Mouse (Mus musculus): Measurements from ENCODE around the gene Syk.

Syk gene

GRCm38 (mm10) chr13:52569194-52569769 lies 13.7 kb upstream of the Syk start:
- DNase-seq (ENCODE audit: low spot score in 2 of 2): no peak

- peak; percentile 10 to 83 for DNase-seq (ENCODE audit: low spot score in 2 of 2)
Measured at GRCm38 (mm10) chr13:52570276-52570675, 12.7 kb upstream of the Syk start.

GRCm38 (mm10) chr13:52571591-52572384 lies 11.2 kb upstream of the Syk start:
- DNase-seq (ENCODE audit: low spot score in 2 of 2): no peak

- DNase-seq (ENCODE audit: low spot score in 2 of 2): peak in 1 of 2 experiments; percentile 15
Measured at GRCm38 (mm10) chr13:52572451-52573446, 10.2 kb upstream of the Syk start.

- no peak for DNase-seq (ENCODE audit: low spot score in 2 of 2)
Measured at GRCm38 (mm10) chr13:52574311-52574710, 8.7 kb upstream of the Syk start.

- DNase-seq (ENCODE audit: low spot score in 2 of 2): no peak
Measured at GRCm38 (mm10) chr13:52575483-52575882, 7.5 kb upstream of the Syk start.

- no peak for DNase-seq (ENCODE audit: low spot score in 2 of 2)
Measured at GRCm38 (mm10) chr13:52576021-52576614, 6.9 kb upstream of the Syk start.

GRCm38 (mm10) chr13:52576841-52577240 lies 6.1 kb upstream of the Syk start:
- DNase-seq (ENCODE audit: low spot score in 2 of 2): no peak

- DNase-seq (ENCODE audit: low spot score in 2 of 2): no peak
Measured at GRCm38 (mm10) chr13:52577326-52577920, 5.5 kb upstream of the Syk start.

GRCm38 (mm10) chr13:52577939-52578338 lies 5.0 kb upstream of the Syk start:
- DNase-seq (ENCODE audit: low spot score in 2 of 2): no peak

- DNase-seq (ENCODE audit: low spot score in 2 of 2): no peak
Measured at GRCm38 (mm10) chr13:52578776-52579175, 4.2 kb upstream of the Syk start.

- DNase-seq (ENCODE audit: low spot score in 2 of 2): no peak
Measured at GRCm38 (mm10) chr13:52582506-52582877, 481 bp upstream of the Syk start.

- no peak for DNase-seq (ENCODE audit: low spot score in 2 of 2)
Measured at GRCm38 (mm10) chr13:52583943-52584562, 1.1 kb downstream of the Syk start.

- no peak for DNase-seq (ENCODE audit: low spot score in 2 of 2)
Measured at GRCm38 (mm10) chr13:52584654-52585455, 1.9 kb downstream of the Syk start.

GRCm38 (mm10) chr13:52587761-52588160 lies 4.8 kb downstream of the Syk start:
- DNase-seq (ENCODE audit: low spot score in 2 of 2): no peak

GRCm38 (mm10) chr13:52589043-52589442 lies 6.1 kb downstream of the Syk start:
- DNase-seq (ENCODE audit: low spot score in 2 of 2): no peak

- DNase-seq (ENCODE audit: low spot score in 2 of 2): no peak
Measured at GRCm38 (mm10) chr13:52591831-52592230, 8.9 kb downstream of the Syk start.

GRCm38 (mm10) chr13:52596692-52597091 lies 13.7 kb downstream of the Syk start:
- DNase-seq (ENCODE audit: low spot score in 2 of 2): no peak

- DNase-seq (ENCODE audit: low spot score in 2 of 2): no peak
Measured at GRCm38 (mm10) chr13:52597092-52597678, 14.2 kb downstream of the Syk start.

GRCm38 (mm10) chr13:52598233-52598632 lies 15.3 kb downstream of the Syk start:
- DNase-seq (ENCODE audit: low spot score in 2 of 2): no peak

Measured in left cerebral cortex, adult 9 months (tissue).